Mouse (Mus musculus) adrenal gland, adult (tissue): Measurements from ENCODE around the gene Gng4.
A peak's percentile ranks its signal among the peaks of the same experiment; 100 is the strongest.
"Not testable (repeated sequence)": the region's sequence is repeated elsewhere in the genome, so short reads cannot be mapped to it uniquely, and the experiment has no call there.

Experiments used
- DNase-seq, 2 experiments: peaks; one replicate each; pipeline ENCODE4 v3.0.0; 2022 to 2023; ENCODE audit warnings: low spot score in 1 of 2; ENCODE audit not compliant: inconsistent age in 2 of 2

The Gng4 gene

GRCm38 (mm10) chr13:13783894-13784419 is at the start of gene Gng4:
Gene Gng4, plus strand, starts transcription at chr13:13784059.
- peak; percentile 60 to 86 for DNase-seq

- DNase-seq = no peak
Observed at GRCm38 (mm10) chr13:13739232-13739631, 44.6 kb upstream of the Gng4 start.

GRCm38 (mm10) chr13:13745911-13746310 is 37.9 kb upstream of the Gng4 start:
- DNase-seq = no peak

- peak in 1 of 2 experiments; percentile 56 for DNase-seq
Observed at GRCm38 (mm10) chr13:13775778-13776494, 7.9 kb upstream of the Gng4 start.

- no peak for DNase-seq
Observed at GRCm38 (mm10) chr13:13777052-13777451, 6.8 kb upstream of the Gng4 start.

GRCm38 (mm10) chr13:13777696-13778095 is 6.2 kb upstream of the Gng4 start:
- no peak for DNase-seq

GRCm38 (mm10) chr13:13778837-13779458 is 4.9 kb upstream of the Gng4 start:
- DNase-seq = no peak

GRCm38 (mm10) chr13:13780271-13780670 is 3.6 kb upstream of the Gng4 start:
- no peak for DNase-seq

GRCm38 (mm10) chr13:13781026-13781425 is 2.8 kb upstream of the Gng4 start:
- DNase-seq = no peak

GRCm38 (mm10) chr13:13783296-13783695 is 563 bp upstream of the Gng4 start:
- no peak for DNase-seq

GRCm38 (mm10) chr13:13784420-13784936 is 619 bp downstream of the Gng4 start:
- DNase-seq = no peak

- peak; percentile 15 to 70 for DNase-seq
Observed at GRCm38 (mm10) chr13:13784981-13785783, 1.3 kb downstream of the Gng4 start.

- DNase-seq = no peak
Observed at GRCm38 (mm10) chr13:13786971-13787370, 3.1 kb downstream of the Gng4 start.

GRCm38 (mm10) chr13:13788070-13788469 is 4.2 kb downstream of the Gng4 start:
- DNase-seq = no peak

- no peak for DNase-seq
Observed at GRCm38 (mm10) chr13:13791981-13792380, 8.1 kb downstream of the Gng4 start.

GRCm38 (mm10) chr13:13795166-13795832 is 11.4 kb downstream of the Gng4 start:
- no peak for DNase-seq

- no peak for DNase-seq
Observed at GRCm38 (mm10) chr13:13796082-13796481, 12.2 kb downstream of the Gng4 start.

- not testable (repeated sequence) for DNase-seq
Observed at GRCm38 (mm10) chr13:13797816-13798215, 14.0 kb downstream of the Gng4 start.

- no peak for DNase-seq
Observed at GRCm38 (mm10) chr13:13798775-13799174, 14.9 kb downstream of the Gng4 start.

GRCm38 (mm10) chr13:13808337-13809132 is 24.7 kb downstream of the Gng4 start:
- no peak for DNase-seq
